ENCODE assay signal across 8 mouse cellular contexts in genomic region chr4:136462839-136463178, GRCm38 (mm10). TPM values are rescaled to one million over a fixed set of nuclear protein-coding genes. Genes with fewer than 3 reads are reported as not detected.
DNase-seq lines count a peak whose midpoint lies in the region; ATAC-seq lines count a peak whose summit lies in the region.

No protein-coding gene starts in this region.

- ATAC-seq in heart, embryonic 12.5 days (ENCODE audit: insufficient number of reproducible peaks, low FRiP score): no peak; the same call in 1 of the 2 replicates
- ATAC-seq in limb, embryonic 15.5 days (ENCODE audit: insufficient number of reproducible peaks, low FRiP score, low TSS enrichment, low read depth): peak; percentile 76; the same call in 1 of the 2 replicates
- peak; percentile 46; the same call in 1 of the 2 replicates for ATAC-seq in monocyte, adult 5-6 weeks (replicated peaks; ENCODE audit: insufficient number of reproducible peaks, low FRiP score, low TSS enrichment, poor library complexity, severe bottlenecking)

- DNase-seq in gastrocnemius, adult 18-20 months (ENCODE audit: low spot score): peak; percentile 21
- no peak for DNase-seq in gastrocnemius, adult 8-10 months (ENCODE audit: low spot score in 2 of 2)
- DNase-seq in CD4-positive, CD25-positive, alpha-beta regulatory T cell, adult 2 months (ENCODE audit: low read depth, low spot score): peak; percentile 54
- DNase-seq in c-Kit-positive CD71-positive TER-119-positive erythroid progenitor cells, embryonic 14.5 days (ENCODE audit: low spot score): peak; percentile 43
- no peak for DNase-seq in urinary bladder, adult 18-20 months (ENCODE audit: low spot score in 2 of 2)

- peak overlapping the region; percentile 62 for H3K27ac ChIP-seq in heart, embryonic 12.5 days (ENCODE audit: poor library complexity, severe bottlenecking)
- peak overlapping the region; percentile 80; the same call in 1 of the 2 replicates for H3K27ac ChIP-seq in limb, embryonic 15.5 days

- H3K36me3 ChIP-seq in heart, embryonic 12.5 days: no peaks in the 10 kb centered on the region
- H3K36me3 ChIP-seq in limb, embryonic 15.5 days: no peaks in the 10 kb centered on the region

- peak overlapping the region; percentile 75 for H3K9ac ChIP-seq in heart, embryonic 12.5 days
- H3K9ac ChIP-seq in limb, embryonic 15.5 days: peak overlapping the region; percentile 76

- peak overlapping the region; percentile 69 for H3K4me3 ChIP-seq in heart, embryonic 12.5 days
- H3K4me3 ChIP-seq in limb, embryonic 15.5 days: peak overlapping the region; percentile 69

- peak overlapping the region; percentile 84 for H3K4me2 ChIP-seq in heart, embryonic 12.5 days
- H3K4me2 ChIP-seq in limb, embryonic 15.5 days: peak overlapping the region; percentile 98

- H3K27me3 ChIP-seq in heart, embryonic 12.5 days (replicated peaks): peaks cover 3% of the 10 kb centered on the region; the same call in 1 of the 2 replicates
- H3K27me3 ChIP-seq in limb, embryonic 15.5 days: peaks cover 8% of the 10 kb centered on the region

- no peaks in the 10 kb centered on the region for H3K9me3 ChIP-seq in heart, embryonic 12.5 days (replicated peaks)
- H3K9me3 ChIP-seq in limb, embryonic 15.5 days: no peaks in the 10 kb centered on the region

- H3K4me1 ChIP-seq in heart, embryonic 12.5 days (replicated peaks): peaks cover 22% of the 10 kb centered on the region
- peaks cover 34% of the 10 kb centered on the region for H3K4me1 ChIP-seq in limb, embryonic 15.5 days

- WGBS in heart, embryonic 12.5 days: 3% methylated on average over 8 of the region's 8 CpGs
- 2% methylated on average over 8 of the region's 8 CpGs for WGBS in limb, embryonic 15.5 days

RNA-seq across cellular contexts. Expression of gene 6030445D17Rik, which starts 0.8 kb away (rescaled TPM):
- total RNA-seq in gastrocnemius, adult 18-20 months (2021): under 1 TPM in 1 of 2 experiments, not detected in 1; 0.12 TPM
- total RNA-seq in gastrocnemius, adult 8-10 months (2022): under 1 TPM in 3 of 4 experiments, not detected in 1; 0.16 to 0.27 (median 0.27) TPM
- 0.24 and 0.54 TPM in 2 replicates for polyA plus RNA-seq in heart, embryonic 12.5 days (2016; fragmentation: Nextera tagmentation; extraction: Ambion mirVana)
- 0.32 and 0.46 TPM in 2 replicates for polyA plus RNA-seq in limb, embryonic 15.5 days (2015; fragmentation: Nextera tagmentation; extraction: Ambion mirVana)
- total RNA-seq in monocyte, adult 5-6 weeks (2017): not detected in 3 replicates

RNA-seq across cellular contexts. Expression of gene Luzp1, which starts 6.8 kb away (rescaled TPM):
- total RNA-seq in gastrocnemius, adult 18-20 months (2021): 10 to 100 TPM; 10.1 to 18.3 TPM
- 10 to 100 TPM in 3 of 4 experiments, 1 to 10 TPM in 1; 8.6 to 15.2 (median 13.5) TPM for total RNA-seq in gastrocnemius, adult 8-10 months (2022)
- 83.8 and 95.1 TPM in 2 replicates for polyA plus RNA-seq in heart, embryonic 12.5 days (2016; fragmentation: Nextera tagmentation; extraction: Ambion mirVana)
- polyA plus RNA-seq in limb, embryonic 15.5 days (2015; fragmentation: Nextera tagmentation; extraction: Ambion mirVana): 128 and 132 TPM in 2 replicates
- 9.5 to 22.4 TPM (median 11.4 TPM) in 3 replicates for total RNA-seq in monocyte, adult 5-6 weeks (2017)

RNA-seq across cellular contexts. Expression of gene Htr1d, which starts 39.5 kb away (rescaled TPM):
- total RNA-seq in gastrocnemius, adult 18-20 months (2021): not detected
- not detected for total RNA-seq in gastrocnemius, adult 8-10 months (2022)
- 0.08 TPM in 1 of 2 replicates, not detected in the other for polyA plus RNA-seq in heart, embryonic 12.5 days (2016; fragmentation: Nextera tagmentation; extraction: Ambion mirVana)
- polyA plus RNA-seq in limb, embryonic 15.5 days (2015; fragmentation: Nextera tagmentation; extraction: Ambion mirVana): 1.2 and 1.4 TPM in 2 replicates
- not detected in 3 replicates for total RNA-seq in monocyte, adult 5-6 weeks (2017)

Comparison
In these comparisons a context has a peak if more than half of its experiments do, and no peak if none do; other contexts are left out.
1. DNase-seq: peak in gastrocnemius, adult 18-20 months (single experiment), CD4-positive, CD25-positive, alpha-beta regulatory T cell, adult 2 months (single experiment) and c-Kit-positive CD71-positive TER-119-positive erythroid progenitor cells, embryonic 14.5 days (single experiment); none in gastrocnemius, adult 8-10 months (0 of 2) and urinary bladder, adult 18-20 months (0 of 2).